Mouse (Mus musculus) kidney, embryonic 16.5 days (tissue): ENCODE measurements at regions not wholly inside any gene's neighbourhood (a gene's known extent, or its start where the extent isn't known, plus 50 kb on each side); places are given as distances from the start of the nearest gene placed in this dataset.

ENCODE experiments used
- ATAC-seq: fragments of 200-750 bp; cut with Nextera tagmentation; 2 replicates; pipeline ENCODE4 v1.8.0; 2017; ENCODE audit warnings: moderate TSS enrichment; ENCODE audit not compliant: low FRiP score, low TSS enrichment
- H3K27ac ChIP-seq: fragments of 300-500 bp; sonication (generic); 2 replicates; pipeline ENCODE4 v1.5.1; 2014; ENCODE audit warnings: low read length
- H3K27me3 ChIP-seq: fragments of 300-500 bp; sonication (generic); 2 replicates; pipeline ENCODE4 v1.6.1; 2014; ENCODE audit warnings: low read length, control low read depth, mixed read lengths; ENCODE audit not compliant: insufficient read depth
- H3K36me3 ChIP-seq: fragments of 300-500 bp; sonication (generic); 2 replicates; pipeline ENCODE4 v1.6.1; 2014; ENCODE audit warnings: low read length, control low read depth, mixed read lengths; ENCODE audit not compliant: insufficient read depth
- H3K4me1 ChIP-seq: fragments of 300-500 bp; sonication (generic); 2 replicates; pipeline ENCODE4 v1.6.1; 2014; ENCODE audit warnings: low read length, control low read depth, mixed read lengths; ENCODE audit not compliant: insufficient read depth
- H3K4me2 ChIP-seq: fragments of 300-500 bp; sonication (generic); replicated peaks from 2 replicates; pipeline ENCODE4 v1.6.1; 2014; ENCODE audit warnings: low read depth, low read length
- H3K4me3 ChIP-seq: fragments of 300-500 bp; sonication (generic); 2 replicates; pipeline ENCODE4 v1.5.1; 2014; ENCODE audit warnings: mild to moderate bottlenecking, low read length
- H3K9ac ChIP-seq: fragments of 300-500 bp; sonication (generic); replicated peaks from 2 replicates; pipeline ENCODE4 v1.6.1; 2014; ENCODE audit warnings: low read length
- H3K9me3 ChIP-seq: fragments of 300-500 bp; sonication (generic); 2 replicates; pipeline ENCODE4 v1.6.1; 2016; ENCODE audit warnings: low read length, control low read depth
- WGBS: fragments of 180-500 bp; shearing (Covaris S2); extraction: QIAGEN DNeasy Blood & Tissue Kit; methylation state at CpG from one replicate; pipeline ENCODE4 v1.1.7; 2014; 5-methylcytosine and 5-hydroxymethylcytosine counted together

GRCm38 (mm10) chr12:73408614-73409013, 122.0 kb downstream of the Slc38a6 start:
- Histone ChIP-seq H3K9me3 (no peaks in the 10 kb centered on the region), H3K4me2 (no peak overlapping the region), H3K9ac (no peak overlapping the region), H3K36me3 (no peaks in the 10 kb centered on the region), H3K27me3 (0 out of 2 replicates have a peak, but pooled peaks cover 3% of the 10 kb centered on the region), H3K4me1 (peaks cover 18% of the 10 kb centered on the region), H3K4me3 (no peak overlapping the region), H3K27ac (no peak overlapping the region)
- ATAC-seq: no peak
- 65% methylated on average over 7 of the region's 7 CpGs for WGBS

GRCm38 (mm10) chr12:73408165-73408564, 121.6 kb downstream of the Slc38a6 start:
- Histone ChIP-seq H3K4me1 (peaks cover 13% of the 10 kb centered on the region), H3K4me2 (no peak overlapping the region), H3K9me3 (no peaks in the 10 kb centered on the region), H3K4me3 (no peak overlapping the region), H3K27me3 (0 out of 2 replicates have a peak, but pooled peaks cover 3% of the 10 kb centered on the region), H3K36me3 (no peaks in the 10 kb centered on the region), H3K9ac (no peak overlapping the region), H3K27ac (no peak overlapping the region)
- ATAC-seq: no peak
- 79% methylated on average over 11 of the region's 11 CpGs for WGBS

GRCm38 (mm10) chr12:73406556-73407087, 120.0 kb downstream of the Slc38a6 start:
- Histone ChIP-seq H3K27ac (no peak overlapping the region), H3K27me3 (no peaks in the 10 kb centered on the region), H3K4me3 (no peak overlapping the region), H3K9ac (no peak overlapping the region), H3K36me3 (no peaks in the 10 kb centered on the region), H3K4me1 (peaks cover 10% of the 10 kb centered on the region), H3K4me2 (no peak overlapping the region), H3K9me3 (no peaks in the 10 kb centered on the region)
- 86% methylated on average over 8 of the region's 8 CpGs for WGBS
- ATAC-seq: no peak

GRCm38 (mm10) chr12:73405583-73405982, 119.0 kb downstream of the Slc38a6 start:
- peak; percentile 66; the same call in 1 of the 2 replicates for ATAC-seq
- no peaks in the 10 kb centered on the region for H3K36me3 ChIP-seq

GRCm38 (mm10) chr12:73405106-73405505, 118.5 kb downstream of the Slc38a6 start:
- Histone ChIP-seq H3K27ac (no peak overlapping the region), H3K4me3 (no peak overlapping the region), H3K9ac (no peak overlapping the region), H3K27me3 (no peaks in the 10 kb centered on the region), H3K4me1 (peaks cover 10% of the 10 kb centered on the region), H3K9me3 (no peaks in the 10 kb centered on the region), H3K36me3 (no peaks in the 10 kb centered on the region), H3K4me2 (no peak overlapping the region)
- no peak for ATAC-seq
- 65% methylated on average over 8 of the region's 8 CpGs for WGBS

More at GRCm38 (mm10) chr12:73405583-73405982, 119.0 kb downstream of the Slc38a6 start:
- Histone ChIP-seq H3K9ac (no peak overlapping the region), H3K27me3 (no peaks in the 10 kb centered on the region), H3K4me1 (peaks cover 10% of the 10 kb centered on the region), H3K4me2 (no peak overlapping the region), H3K4me3 (no peak overlapping the region), H3K9me3 (no peaks in the 10 kb centered on the region), H3K27ac (no peak overlapping the region)
- WGBS: 75% methylated on average over 9 of the region's 9 CpGs

GRCm38 (mm10) chr12:73403906-73404474, 117.4 kb downstream of the Slc38a6 start:
- H3K36me3 ChIP-seq: no peaks in the 10 kb centered on the region
- no peaks in the 10 kb centered on the region for H3K9me3 ChIP-seq
- H3K4me3 ChIP-seq: no peak overlapping the region
- H3K9ac ChIP-seq: no peak overlapping the region
- peaks cover 10% of the 10 kb centered on the region for H3K4me1 ChIP-seq
- no peak for ATAC-seq
- H3K27ac ChIP-seq: no peak overlapping the region
- H3K4me2 ChIP-seq: no peak overlapping the region
- H3K27me3 ChIP-seq: no peaks in the 10 kb centered on the region
- WGBS: 51% methylated on average over 13 of the region's 13 CpGs
